Comparison of ENCODE assay signal across 8 mouse cellular contexts in genomic region chr11:68400727-68401219, GRCm38 (mm10). TPM values are rescaled to one million over a fixed set of nuclear protein-coding genes. Genes with fewer than 3 reads are reported as not detected.
DNase-seq lines count a peak whose midpoint lies in the region; ATAC-seq and TF ChIP-seq lines count a peak whose summit lies in the region.

Ntn1 (minus strand) TSS chr11:68400823.

- no peak for DNase-seq in lung, postnatal 10 days
- no peak for DNase-seq in ovary, adult 18-20 months (ENCODE audit: low spot score)
- DNase-seq in left cerebral cortex, adult 8-10 months (ENCODE audit: low spot score in 2 of 2): no peak
- no peak for DNase-seq in layer of hippocampus, adult 11-12 months (ENCODE audit: low spot score)

- H3K4me3 ChIP-seq in lung, embryonic 15.5 days: peak within 1 kb of the TSS; percentile 49
- H3K4me3 ChIP-seq in embryonic fibroblast, embryonic 13.5 days (ENCODE audit: insufficient read depth, low read length): peak within 1 kb of the TSS; percentile 24
- peak within 1 kb of the TSS; percentile 50 for H3K4me3 ChIP-seq in hindbrain, embryonic 16.5 days (ENCODE audit: low read length)
- H3K4me3 ChIP-seq in neural tube, embryonic 13.5 days: peak within 1 kb of the TSS; percentile 52

- peak within 1 kb of the TSS; percentile 98 for H3K4me2 ChIP-seq in lung, embryonic 15.5 days
- H3K4me2 ChIP-seq in hindbrain, embryonic 16.5 days (ENCODE audit: low read length): peak within 1 kb of the TSS; percentile 95
- H3K4me2 ChIP-seq in neural tube, embryonic 13.5 days: peak within 1 kb of the TSS; percentile 89

- no peak for TF ChIP-seq POLR2A in embryonic fibroblast, embryonic 13.5 days (IDR thresholded peaks at IDR 0.05; ENCODE audit: low read depth, low read length)

- ATAC-seq in lung, embryonic 15.5 days (ENCODE audit: borderline replicate concordance, extremely low read depth, low FRiP score, low TSS enrichment): no peak
- ATAC-seq in hindbrain, embryonic 16.5 days: no peak
- ATAC-seq in neural tube, embryonic 13.5 days (ENCODE audit: low read depth): no peak

- no peak within 1 kb of the TSS for H3K27ac ChIP-seq in lung, embryonic 15.5 days
- no peak within 1 kb of the TSS for H3K27ac ChIP-seq in embryonic fibroblast, embryonic 13.5 days (ENCODE audit: insufficient read depth, low read length)
- peak within 1 kb of the TSS; percentile 20; the same call in 1 of the 2 replicates for H3K27ac ChIP-seq in hindbrain, embryonic 16.5 days (ENCODE audit: low read depth, low read length)
- peak within 1 kb of the TSS; percentile 72 for H3K27ac ChIP-seq in neural tube, embryonic 13.5 days (replicated peaks)

- peaks cover 31% of the 10 kb centered on the region for H3K4me1 ChIP-seq in lung, embryonic 15.5 days
- no peaks in the 10 kb centered on the region for H3K4me1 ChIP-seq in embryonic fibroblast, embryonic 13.5 days (ENCODE audit: control insufficient read depth, insufficient read depth, low read length)
- peaks cover 17% of the 10 kb centered on the region for H3K4me1 ChIP-seq in hindbrain, embryonic 16.5 days (ENCODE audit: control insufficient read depth, insufficient read depth, low read depth, low read length)
- peaks cover 27% of the 10 kb centered on the region for H3K4me1 ChIP-seq in neural tube, embryonic 13.5 days (replicated peaks)

- H3K9me3 ChIP-seq in lung, embryonic 15.5 days: no peaks in the 10 kb centered on the region
- H3K9me3 ChIP-seq in hindbrain, embryonic 16.5 days (ENCODE audit: control insufficient read depth, low read length): no peaks in the 10 kb centered on the region
- no peaks in the 10 kb centered on the region for H3K9me3 ChIP-seq in neural tube, embryonic 13.5 days

- WGBS in lung, embryonic 15.5 days: 5% methylated on average over 11 of the region's 11 CpGs
- WGBS in hindbrain, embryonic 16.5 days: 6% methylated on average over 11 of the region's 11 CpGs
- 8% methylated on average over 11 of the region's 11 CpGs for WGBS in neural tube, embryonic 13.5 days

- H3K27me3 ChIP-seq in lung, embryonic 15.5 days: peaks cover 68% of the 10 kb centered on the region
- peaks cover 30% of the 10 kb centered on the region for H3K27me3 ChIP-seq in hindbrain, embryonic 16.5 days (replicated peaks; ENCODE audit: control insufficient read depth, insufficient read depth, low read length)
- peaks cover 80% of the 10 kb centered on the region for H3K27me3 ChIP-seq in neural tube, embryonic 13.5 days

- no peak for TF ChIP-seq CTCF in embryonic fibroblast, embryonic 13.5 days (IDR thresholded peaks at IDR 0.05; ENCODE audit: borderline replicate concordance, insufficient read depth, low read length)

- no peaks in the 10 kb centered on the region for H3K36me3 ChIP-seq in lung, embryonic 15.5 days
- no peaks in the 10 kb centered on the region for H3K36me3 ChIP-seq in hindbrain, embryonic 16.5 days (ENCODE audit: control insufficient read depth, insufficient read depth, low read length)
- no peaks in the 10 kb centered on the region for H3K36me3 ChIP-seq in neural tube, embryonic 13.5 days

- H3K9ac ChIP-seq in lung, embryonic 15.5 days: peak within 1 kb of the TSS; percentile 43
- peak within 1 kb of the TSS; percentile 64 for H3K9ac ChIP-seq in hindbrain, embryonic 16.5 days (ENCODE audit: low read depth, low read length)
- H3K9ac ChIP-seq in neural tube, embryonic 13.5 days: peak within 1 kb of the TSS; percentile 74

RNA-seq across cellular contexts. Expression of gene Ntn1, which starts in this region (rescaled TPM):
- polyA plus RNA-seq in lung, embryonic 15.5 days (2015; fragmentation: Nextera tagmentation; extraction: Ambion mirVana): 4.0 and 4.8 TPM in 2 replicates
- polyA plus RNA-seq in embryonic fibroblast, embryonic 13.5 days (2011; ENCODE audit: insufficient read length, low read depth, missing spikeins): 3.7 and 6.1 TPM in 2 replicates
- polyA plus RNA-seq in hindbrain, embryonic 16.5 days (2015; fragmentation: Nextera tagmentation; extraction: Ambion mirVana): 13.3 and 21.7 TPM in 2 replicates
- 31.3 and 35.3 TPM in 2 replicates for polyA plus RNA-seq in neural tube, embryonic 13.5 days (2015; fragmentation: Nextera tagmentation; extraction: Ambion mirVana)
- 10 to 100 TPM in 1 of 4 experiments, 1 to 10 TPM in 3; 7.9 to 10.1 (median 8.8) TPM for total RNA-seq in left cerebral cortex, adult 8-10 months (2022)

Comparison
In these comparisons a context has a peak if more than half of its experiments do, and no peak if none do; other contexts are left out.
1. H3K27ac ChIP-seq: peak in hindbrain, embryonic 16.5 days (single experiment) and neural tube, embryonic 13.5 days (single experiment); none in lung, embryonic 15.5 days (single experiment) and embryonic fibroblast, embryonic 13.5 days (single experiment).
2. Peak in every context shown above with its lines, with median percentiles within 50 percentile points of each other: H3K4me2 ChIP-seq, H3K4me3 ChIP-seq and H3K9ac ChIP-seq.